Comparison of ENCODE assay signal across 11 mouse cellular contexts in the genomic region with DNA sequence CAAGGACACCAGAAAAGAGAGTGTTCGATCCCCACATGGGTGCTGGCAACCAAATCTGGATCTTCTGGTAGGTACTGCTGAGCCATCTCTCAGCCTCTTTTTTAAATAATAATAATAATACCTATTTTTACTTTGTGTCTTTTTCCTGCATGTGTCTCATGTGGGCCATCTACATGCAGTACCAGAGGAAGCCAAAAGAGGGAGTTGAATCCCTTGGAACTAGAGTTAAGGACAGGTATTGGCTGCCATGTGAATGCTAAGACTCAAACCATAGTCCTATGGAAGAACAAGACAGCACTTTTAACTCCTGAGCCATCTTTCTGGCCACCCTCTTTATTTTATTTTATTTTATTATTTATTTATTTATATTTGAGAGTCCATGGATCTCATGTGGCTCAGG. TPM values are rescaled to one million over a fixed set of nuclear protein-coding genes. Genes with fewer than 3 reads are reported as not detected.
DNase-seq lines count a peak whose midpoint lies in the region; ATAC-seq and TF ChIP-seq lines count a peak whose summit lies in the region.
"Had no signal": no experiment of that assay in that cellular context is flagged by ENCODE, and none has a peak within 500 bp of the region (broad histone marks: within the 10 kb centered on the region; RNA-seq: fewer than 3 reads in every experiment).

No protein-coding gene starts in this region.

- H3K4me3 ChIP-seq in kidney, adult 2 months (ENCODE audit: insufficient read depth, low read depth, low read length), result no peak overlapping the region
- no peak overlapping the region for H3K4me3 ChIP-seq in kidney, embryonic 16.5 days (ENCODE audit: low read length)
- H3K4me3 ChIP-seq in G1E (ENCODE audit: low read depth, low read length), result peak overlapping the region; percentile 63; the same call in 1 of the 2 replicates
- H3K4me3 ChIP-seq: limb, embryonic 13.5 days had no signal

- ATAC-seq in kidney, embryonic 16.5 days (ENCODE audit: low FRiP score, low TSS enrichment), result no peak
- ATAC-seq in G1E (ENCODE audit: extremely low read depth, insufficient number of reproducible peaks, low FRiP score, poor library complexity, severe bottlenecking), result no peak

- H3K4me1 ChIP-seq in kidney, adult 2 months (ENCODE audit: control insufficient read depth, insufficient read depth, low read length), result no peaks in the 10 kb centered on the region; the same call in 1 of the 2 replicates
- peaks cover 12% of the 10 kb centered on the region; the same call in 1 of the 2 replicates for H3K4me1 ChIP-seq in kidney, embryonic 16.5 days (ENCODE audit: insufficient read depth, low read length)
- H3K4me1 ChIP-seq in G1E (ENCODE audit: insufficient read depth, low read depth, low read length), result peaks cover 24% of the 10 kb centered on the region

- no peak for TF ChIP-seq POLR2A in kidney, adult 2 months (IDR thresholded peaks at IDR 0.05; ENCODE audit: low read depth, low read length)

- H3K36me3 ChIP-seq in kidney, adult 2 months (ENCODE audit: control insufficient read depth, insufficient read depth, low read length), result no peaks in the 10 kb centered on the region; the same call in 1 of the 2 replicates
- H3K36me3 ChIP-seq in kidney, embryonic 16.5 days (ENCODE audit: insufficient read depth, low read length), result peaks cover 23% of the 10 kb centered on the region
- H3K36me3 ChIP-seq in G1E (replicated peaks), result peaks cover 37% of the 10 kb centered on the region

- no peak overlapping the region for H3K4me2 ChIP-seq in kidney, embryonic 16.5 days (replicated peaks; ENCODE audit: low read depth, low read length)
- H3K4me2 ChIP-seq: limb, embryonic 13.5 days had no signal

- no peaks in the 10 kb centered on the region for H3K9me3 ChIP-seq in kidney, embryonic 16.5 days (ENCODE audit: low read length)
- H3K9me3 ChIP-seq in G1E (replicated peaks), result no peaks in the 10 kb centered on the region
- H3K9me3 ChIP-seq: limb, embryonic 13.5 days had no signal

- H3K9ac ChIP-seq in kidney, embryonic 16.5 days (replicated peaks; ENCODE audit: low read length), result no peak overlapping the region
- H3K9ac ChIP-seq: limb, embryonic 13.5 days had no signal

- H3K27ac ChIP-seq in kidney, adult 2 months (ENCODE audit: insufficient read depth, low read depth, low read length), result no peak overlapping the region
- no peak overlapping the region for H3K27ac ChIP-seq in kidney, embryonic 16.5 days (ENCODE audit: low read length)
- H3K27ac ChIP-seq: limb, embryonic 13.5 days had no signal

- WGBS in kidney, adult 2 months, result 100% methylated on average over 1 of the region's 1 CpGs
- 97% methylated on average over 1 of the region's 1 CpGs for WGBS in kidney, embryonic 16.5 days

- peak; percentile 53 for DNase-seq in kidney, adult 2 months
- DNase-seq in A20 (ENCODE audit: low read depth, low spot score) (peak; percentile 61), G1E (ENCODE audit: low spot score) (no peak)
- peak; percentile 84 for DNase-seq in induced T-regulatory cell, adult 2 months (ENCODE audit: low read depth)
- DNase-seq in urinary bladder, adult 18-20 months (ENCODE audit: low spot score in 2 of 2), result no peak
- no peak for DNase-seq in layer of hippocampus, postnatal 25 days (ENCODE audit: extremely low spot score in 1 of 2, low spot score in 1 of 2)
- DNase-seq in cerebellum, adult 8-10 months, result no peak
- DNase-seq: cerebellum, adult 18-20 months had no signal

- H3K27me3 ChIP-seq in kidney, adult 2 months (replicated peaks; ENCODE audit: control insufficient read depth, insufficient read depth, low read length), result no peaks in the 10 kb centered on the region
- no peaks in the 10 kb centered on the region for H3K27me3 ChIP-seq in kidney, embryonic 16.5 days (ENCODE audit: insufficient read depth, low read length)
- no peaks in the 10 kb centered on the region for H3K27me3 ChIP-seq in G1E (ENCODE audit: insufficient read depth, low read length)
- H3K27me3 ChIP-seq: limb, embryonic 13.5 days had no signal

- TF ChIP-seq CTCF in kidney, adult 2 months (conservative IDR thresholded peaks at IDR 0.05; ENCODE audit: insufficient read depth, insufficient read length, low read depth, low read length), result no peak
- TF ChIP-seq CTCF in G1E (IDR thresholded peaks at IDR 0.05; ENCODE audit: low read depth, low read length), result peak; percentile 19; the same call in 1 of the 2 replicates

RNA-seq across cellular contexts. Expression of a gene that starts 3.3 kb away (rescaled TPM):
- polyA plus RNA-seq in kidney, adult 2 months (2012; rRNA removed), result 8.8 and 11.0 TPM in 2 replicates
- 59.7 and 62.6 TPM in 2 replicates for polyA plus RNA-seq in kidney, embryonic 16.5 days (2015; fragmentation: Nextera tagmentation; extraction: Ambion mirVana)
- total RNA-seq in G1E (2014; fragmentation: Nextera tagmentation) (575 and 668 TPM in 2 replicates), G1E (2017) (871 and 936 TPM in 2 replicates)
- polyA plus RNA-seq in G1E (2012), result 24.5 and 27.6 TPM in 2 replicates
- 10 to 100 TPM; 37.4 to 43.1 TPM for total RNA-seq in layer of hippocampus, postnatal 25 days (2021)

RNA-seq across cellular contexts. Expression of a gene that starts 16.9 kb away (rescaled TPM):
- polyA plus RNA-seq in kidney, adult 2 months (2012; rRNA removed), result 9.9 and 11.4 TPM in 2 replicates
- 21.0 and 21.6 TPM in 2 replicates for polyA plus RNA-seq in kidney, embryonic 16.5 days (2015; fragmentation: Nextera tagmentation; extraction: Ambion mirVana)
- total RNA-seq in G1E (2014; fragmentation: Nextera tagmentation) (48.5 and 48.6 TPM in 2 replicates), G1E (2017) (45.1 and 55.5 TPM in 2 replicates)
- 3.9 and 12.2 TPM in 2 replicates for polyA plus RNA-seq in G1E (2012)
- 10 to 100 TPM; 84.9 to 89.5 TPM for total RNA-seq in layer of hippocampus, postnatal 25 days (2021)

RNA-seq across cellular contexts. Expression of a gene that starts 59.4 kb away (rescaled TPM):
- polyA plus RNA-seq in kidney, adult 2 months (2012; rRNA removed), result not detected in 2 replicates
- not detected in 2 replicates for polyA plus RNA-seq in kidney, embryonic 16.5 days (2015; fragmentation: Nextera tagmentation; extraction: Ambion mirVana)
- total RNA-seq in G1E (2014; fragmentation: Nextera tagmentation) (1.5 and 2.6 TPM in 2 replicates), G1E (2017) (not detected in 2 replicates)
- not detected in 2 replicates for polyA plus RNA-seq in G1E (2012)
- total RNA-seq in layer of hippocampus, postnatal 25 days (2021), result not detected
- total RNA-seq: heart, adult 18-20 months had no signal
- polyA plus RNA-seq: limb, embryonic 13.5 days had no signal

Comparison
In these comparisons a context has a peak if more than half of its experiments do, and no peak if none do; other contexts are left out.
1. DNase-seq: peak in kidney, adult 2 months (single experiment), A20 (single experiment) and induced T-regulatory cell, adult 2 months (single experiment); none in G1E (single experiment), urinary bladder, adult 18-20 months (0 of 2), layer of hippocampus, postnatal 25 days (0 of 2) and cerebellum, adult 8-10 months (single experiment).